Mouse (Mus musculus) kidney, adult 2 months (tissue): ENCODE measurements around the gene Nsf.

ENCODE experiments used
- CTCF ChIP-seq: fragments of 200-500 bp; conservative IDR thresholded peaks from 2 replicates; pipeline ENCODE4 v1.5.1; 2011; ENCODE audit warnings: low read depth, mild to moderate bottlenecking, control low read depth, low read length, moderate library complexity, mixed read lengths; ENCODE audit not compliant: insufficient read depth, insufficient read length
- POLR2A ChIP-seq: fragments of 200-500 bp; IDR thresholded peaks from one replicate; pipeline ENCODE4 v1.6.1; 2011; ENCODE audit warnings: low read depth, low read length, control low read depth

- no peak for TF ChIP-seq CTCF
- TF ChIP-seq POLR2A = no peak
Measured at GRCm38 (mm10) chr11:103890337-103891186, 63.3 kb downstream of the Nsf start.
